Mouse (Mus musculus) CH12.LX (cell line): ENCODE measurements at regions not wholly inside any gene's neighbourhood (a gene's known extent, or its start where the extent isn't known, plus 50 kb on each side); places are given as distances from the start of the nearest gene placed in this dataset.

ENCODE experiments used
- CTCF ChIP-seq, 2 experiments: IDR thresholded peaks in 1 of 2; conservative IDR thresholded peaks in 1 of 2; 2 replicates each; pipeline ENCODE4 v1.5.1; 2011 to 2012; ENCODE audit warnings: low read depth in 2 of 2, low read length in 2 of 2, improper control_type of control experiment in 1 of 2, inconsistent platforms in 1 of 2, mild to moderate bottlenecking in 1 of 2, moderate library complexity in 1 of 2
- ETS1 ChIP-seq: conservative IDR thresholded peaks from 2 replicates; pipeline ENCODE4 v1.6.1; 2012; ENCODE audit warnings: low read depth, mild to moderate bottlenecking, inconsistent platforms, low read length, improper control_type of control experiment, moderate library complexity

GRCm38 (mm10) chr13:16636251-16636650, 624.6 kb downstream of the Inhba start:
- TF ChIP-seq CTCF (conservative IDR thresholded peaks at IDR 0.05 in 1 of 2, IDR thresholded peaks at IDR 0.05 in 1 of 2; ENCODE audit: low read depth in 2 of 2, low read length in 2 of 2) (no peak), ETS1 (no peak)
